Mouse (Mus musculus) hindlimb bud, embryonic 11.5 days (tissue): Measurements from ENCODE around the gene Ereg.

Experiments used
- DNase-seq: peaks from one replicate; pipeline ENCODE4 v3.0.0-alpha.2; 2012; ENCODE audit warnings: low read depth, low spot score; ENCODE audit errors: extremely low spot score

Ereg gene

DNA sequence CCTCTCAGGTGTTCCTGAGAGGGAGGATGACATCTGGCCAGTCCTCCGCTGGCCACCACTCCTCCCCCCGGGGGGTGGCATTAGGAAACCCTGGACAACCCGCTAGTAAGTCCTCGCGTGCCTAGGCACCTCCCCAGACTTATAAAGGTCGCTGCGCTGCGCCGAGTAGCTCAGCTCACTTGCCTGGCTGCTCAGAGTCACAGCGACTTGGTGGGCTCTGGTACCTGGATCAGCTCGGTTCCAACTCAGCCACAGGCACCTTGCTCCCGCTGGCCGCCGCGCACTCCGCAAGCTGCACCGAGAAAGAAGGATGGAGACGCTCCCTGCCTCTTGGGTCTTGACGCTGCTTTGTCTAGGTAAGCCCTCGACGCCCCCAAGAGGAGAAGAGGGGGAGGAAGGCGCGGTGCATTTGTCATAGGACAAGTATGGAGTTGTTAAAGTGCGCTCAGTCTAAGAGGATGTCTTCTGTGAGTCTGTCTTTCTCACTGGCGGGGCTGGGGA is at the start of gene Ereg:
Gene Ereg (plus strand): TSS at position 173 of the 501 bp plus-strand sequence.
- no peak for DNase-seq

DNA sequence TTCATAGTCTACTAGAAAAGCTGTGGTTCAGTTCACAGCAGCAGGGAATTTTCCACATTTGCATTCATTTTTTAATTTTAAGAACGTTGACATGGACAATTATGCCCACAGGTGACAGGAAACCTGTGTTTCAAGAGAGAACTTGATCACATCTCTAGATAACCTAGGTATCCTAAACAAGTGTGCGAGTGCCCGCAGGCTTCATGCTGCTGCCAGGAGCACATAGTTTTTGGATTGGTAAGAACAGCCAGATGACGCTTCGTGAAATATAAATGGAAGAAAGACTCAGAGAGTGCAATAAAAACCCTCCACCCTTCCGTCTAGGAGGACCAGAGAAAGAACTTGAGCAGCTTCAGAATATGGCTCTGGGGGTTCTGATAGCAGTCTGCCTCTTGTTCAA is 47.3 kb upstream of the Ereg start, which contains the start of gene Epgn:
Gene Epgn (plus strand): TSS at position 301 of the 400 bp plus-strand sequence.
- no peak for DNase-seq

DNA sequence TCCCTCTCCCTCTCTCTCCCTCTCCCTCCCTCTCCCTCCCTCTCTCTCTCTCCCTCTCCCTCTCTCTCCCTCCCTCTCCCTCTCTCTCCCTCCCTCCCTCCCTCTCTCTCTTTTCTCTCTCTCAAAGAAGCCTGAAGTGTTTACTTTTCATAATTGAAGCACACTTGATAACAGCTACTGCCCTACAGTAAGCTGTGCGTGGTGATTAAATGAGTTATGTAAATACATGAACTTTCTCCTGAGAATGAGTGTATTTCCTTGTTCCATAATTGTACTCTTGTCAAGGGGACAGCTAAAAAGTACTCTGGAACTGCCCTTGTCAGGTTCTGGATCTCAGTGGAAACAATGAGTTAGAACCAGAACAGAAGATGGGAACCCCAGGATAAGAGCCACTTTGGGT is 46.6 kb upstream of the Ereg start:
- no peak for DNase-seq

DNA sequence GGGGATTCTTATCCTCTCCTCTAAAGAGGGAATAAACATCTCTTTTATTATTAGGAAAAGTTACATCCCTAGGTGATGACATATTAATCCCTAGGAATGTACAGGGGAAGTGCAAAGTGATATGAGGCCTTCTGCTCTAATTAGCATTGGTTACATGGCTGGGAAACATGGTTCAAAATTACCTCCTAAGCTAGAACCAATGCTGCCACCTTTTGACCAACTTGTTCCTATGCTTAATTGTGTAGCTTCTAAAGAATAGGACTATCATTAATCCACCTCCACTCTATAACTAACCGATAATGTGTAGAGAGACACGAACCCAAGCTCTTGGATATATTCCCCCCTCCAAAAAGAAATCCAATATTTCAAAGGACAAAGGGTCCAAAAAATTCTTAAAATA is 43.8 kb upstream of the Ereg start:
- no peak for DNase-seq

DNA sequence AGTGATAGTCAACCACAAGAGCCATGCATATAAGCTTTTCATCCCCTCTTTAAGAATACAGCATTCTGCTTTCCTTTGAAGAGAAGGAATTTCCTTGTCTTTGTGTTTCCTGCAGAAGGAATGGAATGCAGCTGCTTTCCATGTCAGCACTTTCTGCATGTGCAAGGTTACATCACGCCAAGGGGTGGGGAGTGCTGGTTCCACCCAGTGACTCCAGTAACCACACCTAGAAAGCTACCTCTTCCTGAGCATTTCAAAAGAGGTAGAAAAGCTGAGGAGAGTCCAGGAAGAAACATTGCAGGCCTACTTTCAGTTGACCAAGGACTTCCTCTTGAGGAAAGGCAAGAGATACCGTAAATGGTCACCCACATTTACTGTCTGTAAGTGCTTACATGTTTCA is 39.1 kb upstream of the Ereg start:
- DNase-seq = no peak

DNA sequence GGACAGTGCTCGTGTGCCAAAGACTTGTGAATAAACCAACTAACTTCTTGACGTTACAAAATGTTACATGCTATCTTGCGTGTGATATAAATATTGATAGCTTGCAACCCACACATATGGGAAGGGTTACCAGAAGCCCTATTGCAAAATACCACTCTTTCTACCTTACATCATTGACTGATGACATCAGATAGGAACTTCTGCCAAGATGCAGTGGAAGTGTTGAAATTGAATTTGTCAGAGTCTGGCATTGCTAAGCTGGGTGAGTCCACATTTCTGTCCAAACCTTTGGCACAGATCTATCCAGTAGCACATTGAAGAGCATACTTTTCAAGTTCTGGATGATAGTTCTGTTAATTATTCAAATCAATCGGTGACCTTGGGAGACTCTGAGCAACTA is 37.8 kb upstream of the Ereg start:
- no peak for DNase-seq

DNA sequence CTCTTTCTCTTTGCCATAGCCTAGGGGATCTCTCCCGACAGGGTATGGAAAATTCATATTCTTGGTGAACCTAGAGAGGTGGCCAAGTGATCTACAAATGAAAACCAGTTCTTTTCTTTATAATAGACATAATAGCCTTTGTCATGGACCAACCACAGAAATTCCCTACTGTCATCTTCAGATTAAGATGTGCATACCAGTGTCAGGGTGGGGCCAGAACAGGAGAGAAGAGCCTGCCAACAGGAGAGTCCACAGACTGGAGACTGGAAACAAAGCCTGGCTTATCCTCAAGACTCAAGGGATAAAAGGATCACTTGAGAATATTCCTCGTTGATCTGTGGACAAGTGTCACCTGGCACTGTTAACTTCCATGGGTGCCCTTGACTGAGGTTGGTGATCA is 36.7 kb upstream of the Ereg start:
- DNase-seq = no peak

DNA sequence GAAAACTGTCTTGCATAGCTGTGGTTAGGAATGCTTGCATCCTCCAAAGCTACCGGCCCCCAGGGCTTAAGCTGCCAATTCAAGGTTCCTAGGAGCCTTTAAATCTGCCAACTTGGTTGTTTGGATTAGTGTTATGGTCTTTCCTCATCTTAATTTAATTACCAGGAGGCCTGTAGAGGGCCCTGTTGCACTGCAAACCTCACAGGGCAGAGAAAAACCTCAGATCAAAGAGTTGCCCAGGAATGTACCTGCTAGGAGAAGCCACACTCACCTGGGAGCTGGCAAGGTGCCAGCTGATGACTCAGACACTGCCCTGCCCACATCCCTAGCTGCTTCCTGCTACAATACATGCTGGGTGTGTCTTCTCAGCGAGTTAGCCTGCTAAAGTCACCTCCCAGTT is 35.9 kb upstream of the Ereg start:
- no peak for DNase-seq

DNA sequence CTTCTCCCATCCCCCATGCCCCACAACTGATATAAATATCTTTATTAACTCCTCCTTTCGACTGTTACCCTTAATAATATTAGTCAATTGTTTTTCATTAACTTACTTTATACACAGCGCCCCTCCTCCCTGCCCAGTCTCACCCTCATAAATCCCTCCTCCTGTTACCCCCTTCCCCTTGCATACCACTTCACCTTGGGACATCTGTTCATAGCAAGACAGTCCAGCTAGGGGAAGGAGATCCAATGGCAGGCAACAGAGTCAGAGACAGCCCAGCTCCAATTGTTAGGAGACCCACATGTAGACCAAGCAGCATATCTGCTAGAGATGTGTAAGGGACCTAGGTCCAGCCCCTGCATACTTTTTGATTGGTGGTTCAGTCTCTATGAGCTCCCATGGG is 35.5 kb upstream of the Ereg start:
- no peak for DNase-seq

DNA sequence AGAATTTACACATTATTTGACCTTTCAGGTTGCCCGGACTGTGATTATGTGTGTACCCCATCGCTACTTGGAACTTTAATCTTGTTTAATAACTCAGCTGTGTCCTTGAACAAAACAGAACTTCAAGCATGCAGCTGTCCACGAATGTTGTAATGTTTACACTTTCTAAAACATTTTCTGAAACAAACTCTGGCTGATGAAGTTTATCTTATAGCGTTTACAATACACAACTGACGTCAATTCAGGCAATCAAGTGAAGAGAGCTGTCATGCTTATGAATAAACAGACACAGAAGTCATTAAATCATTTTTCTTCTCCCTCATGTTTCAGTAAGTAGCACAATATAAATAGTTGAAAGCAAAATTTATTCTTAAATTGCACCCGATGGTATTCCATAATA is 26.4 kb upstream of the Ereg start:
- DNase-seq = no peak

DNA sequence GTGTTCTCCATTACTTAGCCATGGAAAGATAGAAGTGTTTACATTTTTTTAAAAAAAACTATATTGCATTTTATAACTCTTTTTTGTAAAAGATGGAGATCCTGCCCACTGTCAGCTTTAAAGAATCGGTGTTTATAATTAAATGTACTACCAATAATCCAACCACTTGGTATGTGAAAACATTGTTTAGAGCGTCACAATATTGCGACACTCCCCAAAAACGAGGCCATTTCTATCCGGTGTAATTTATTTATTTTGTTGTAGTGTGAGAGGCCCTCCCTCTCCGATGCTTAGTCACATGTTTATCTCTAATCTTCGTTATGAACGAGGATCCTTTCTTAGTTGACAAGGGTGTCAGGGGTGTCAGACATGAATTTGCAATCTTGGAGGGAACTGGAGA is 26.0 kb upstream of the Ereg start:
- DNase-seq = no peak

DNA sequence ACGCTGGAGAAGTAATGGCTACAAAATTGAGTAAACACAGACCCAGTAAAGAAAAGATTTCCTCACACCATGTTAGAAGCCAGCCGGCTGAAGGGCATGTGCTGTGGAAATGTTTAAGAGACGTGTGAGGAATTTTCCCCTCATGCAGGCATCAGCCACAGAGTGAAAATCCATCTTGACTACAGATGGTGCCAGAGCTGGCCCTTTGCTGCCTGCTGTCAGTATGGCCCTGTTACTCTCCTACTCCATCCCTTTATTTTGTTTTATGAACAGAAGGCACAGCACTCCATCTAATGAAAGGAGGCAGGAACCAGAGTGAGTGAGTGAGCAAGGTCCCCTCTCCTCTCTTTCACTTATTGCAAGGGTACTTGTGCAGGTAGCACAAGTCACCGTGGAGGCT is 2.1 kb upstream of the Ereg start:
- DNase-seq = no peak

DNA sequence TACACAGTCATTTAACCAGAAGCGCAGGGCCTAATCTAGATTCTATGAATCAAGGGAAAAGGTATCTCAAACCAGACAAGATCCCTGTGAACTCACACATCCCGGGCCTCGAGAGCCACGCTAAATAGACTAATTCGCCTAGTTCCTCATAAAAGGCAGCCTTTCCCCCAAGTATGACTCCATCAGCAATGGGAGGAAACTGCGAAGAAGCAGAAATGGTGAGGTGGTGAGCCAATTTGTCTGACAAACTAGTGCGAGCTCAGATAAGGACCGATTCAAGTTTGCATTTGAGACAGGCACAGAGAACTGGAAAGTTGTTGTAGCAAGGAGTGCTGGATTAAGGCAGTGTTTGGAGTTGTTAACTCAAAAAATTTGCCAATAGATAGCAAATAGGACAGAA is 796 bp upstream of the Ereg start:
- no peak for DNase-seq

DNA sequence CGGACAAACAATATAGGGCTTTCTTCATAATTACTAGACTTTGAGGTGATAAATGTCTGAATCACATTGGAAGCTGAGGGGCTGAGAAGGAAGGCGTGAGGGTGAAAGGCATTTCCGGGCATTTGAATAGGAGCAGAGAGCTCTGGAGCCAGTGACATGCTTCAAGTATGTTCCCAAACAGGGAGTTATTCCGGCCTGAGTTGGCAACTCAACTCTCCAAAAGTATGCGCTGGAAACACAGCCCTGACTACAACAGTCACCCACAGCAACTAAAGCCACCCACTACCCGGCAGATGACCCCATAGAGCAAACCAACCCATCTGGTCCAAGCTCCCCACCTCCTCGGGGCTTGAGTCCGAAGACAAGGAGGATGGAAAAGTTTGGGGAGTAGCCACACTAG is 396 bp upstream of the Ereg start:
- DNase-seq = no peak

DNA sequence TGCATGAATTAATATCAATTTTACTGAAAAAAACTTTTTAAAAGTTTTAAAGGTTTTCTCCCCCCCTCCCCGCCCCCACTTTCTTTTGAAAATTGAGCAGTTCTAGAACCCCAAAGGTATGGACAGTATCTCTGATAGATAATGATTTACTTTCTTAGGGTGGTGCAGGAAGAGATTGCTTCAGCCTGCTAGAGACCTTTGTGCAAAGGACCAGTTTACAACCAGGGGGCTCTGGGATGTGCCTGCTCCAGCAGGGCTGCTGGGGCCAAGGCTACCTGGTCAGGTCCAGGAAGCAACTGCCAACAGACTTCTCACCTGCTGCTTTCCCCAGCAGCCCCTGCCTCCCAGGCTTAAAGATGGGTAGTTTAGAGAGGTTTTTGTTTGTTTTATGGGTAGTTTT is 599 bp downstream of the Ereg start:
- DNase-seq = no peak

DNA sequence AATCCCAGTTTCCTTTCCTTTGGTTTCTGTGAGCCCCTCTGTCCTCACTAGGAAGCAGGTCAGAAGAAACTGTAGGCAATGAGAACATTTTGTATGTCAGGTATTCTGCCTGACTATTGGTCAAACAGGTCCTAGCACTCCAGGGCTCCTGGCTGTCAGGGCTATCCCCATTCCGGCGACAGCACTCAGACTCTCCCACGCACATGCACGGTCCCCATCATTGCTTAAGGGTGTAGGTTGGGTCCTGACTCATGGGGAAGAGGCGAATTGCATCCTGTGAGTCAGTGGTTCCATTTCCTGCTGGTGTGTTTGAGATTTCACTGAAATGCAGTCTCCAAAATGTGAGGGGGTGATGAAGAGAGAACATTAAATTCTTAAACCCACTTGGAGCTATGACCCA is 8.6 kb downstream of the Ereg start:
- DNase-seq = no peak

DNA sequence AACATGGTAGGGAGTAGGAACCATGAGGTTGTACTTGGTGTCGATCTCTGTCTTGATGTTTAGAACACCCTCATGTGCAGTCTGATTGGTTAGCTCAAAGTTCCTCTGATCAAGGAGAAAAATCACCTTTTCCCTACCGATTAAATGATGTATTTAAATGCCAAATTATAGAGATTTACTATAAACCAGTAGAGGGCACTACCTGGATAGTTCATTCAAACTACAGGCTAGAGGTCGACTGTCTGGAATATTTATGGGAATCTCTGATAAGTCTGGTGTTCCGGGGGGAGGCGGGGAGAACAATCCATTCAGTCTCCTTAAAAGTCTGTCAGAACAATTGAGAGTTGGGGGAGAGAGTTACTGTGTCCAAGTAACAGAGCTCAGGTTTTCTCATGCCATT is 10.9 kb downstream of the Ereg start:
- DNase-seq = no peak

DNA sequence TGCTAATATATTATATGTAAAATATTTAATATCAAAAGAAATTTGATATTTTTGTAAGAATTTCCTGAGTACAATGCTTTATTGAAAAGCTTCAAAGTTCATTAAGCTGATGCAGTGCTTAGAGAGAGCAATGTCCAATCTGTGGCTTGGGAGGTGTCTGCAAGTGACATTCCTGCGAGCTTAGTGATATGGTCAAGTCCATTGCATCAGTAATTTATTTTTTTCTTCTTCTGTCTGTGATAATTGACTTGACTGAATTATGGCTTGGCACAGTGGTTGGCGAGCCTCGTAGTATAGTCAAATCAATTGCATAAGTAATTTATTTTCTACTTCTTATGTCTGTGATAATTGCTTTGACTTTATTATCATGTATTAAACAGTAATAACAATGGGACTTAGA is 15.9 kb downstream of the Ereg start:
- no peak for DNase-seq

DNA sequence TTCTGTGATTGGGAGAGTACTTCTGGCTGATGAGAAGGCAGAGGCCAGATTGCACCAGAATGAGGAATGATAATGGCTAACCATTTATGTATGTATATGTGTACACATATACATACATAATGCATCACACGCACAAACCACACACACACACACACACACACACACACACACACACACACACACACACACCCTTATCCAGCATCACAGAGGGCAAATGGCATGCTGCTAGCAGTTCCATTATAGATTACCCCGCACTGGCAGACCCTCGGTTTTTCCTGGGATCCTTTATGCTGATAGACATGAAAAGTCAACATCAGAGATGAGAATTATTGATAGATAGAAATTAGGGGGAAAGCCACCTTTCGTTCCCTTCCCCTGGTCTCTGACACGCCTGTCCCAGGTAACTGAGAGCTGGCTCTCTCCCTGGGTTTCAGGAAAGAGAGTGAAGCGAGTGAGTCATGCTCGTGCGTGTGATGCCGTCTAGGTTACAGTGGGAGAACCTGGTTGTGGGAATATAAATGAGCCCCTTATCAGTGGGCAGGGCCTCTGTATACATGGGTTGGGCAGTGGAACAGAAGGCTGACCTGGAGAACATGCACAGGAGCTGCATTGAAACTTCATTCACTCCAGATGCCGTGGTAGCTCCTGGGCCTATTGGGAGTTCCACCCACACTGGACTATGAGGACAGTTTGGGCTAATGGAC is 23.6 kb downstream of the Ereg start:
- DNase-seq = no peak

DNA sequence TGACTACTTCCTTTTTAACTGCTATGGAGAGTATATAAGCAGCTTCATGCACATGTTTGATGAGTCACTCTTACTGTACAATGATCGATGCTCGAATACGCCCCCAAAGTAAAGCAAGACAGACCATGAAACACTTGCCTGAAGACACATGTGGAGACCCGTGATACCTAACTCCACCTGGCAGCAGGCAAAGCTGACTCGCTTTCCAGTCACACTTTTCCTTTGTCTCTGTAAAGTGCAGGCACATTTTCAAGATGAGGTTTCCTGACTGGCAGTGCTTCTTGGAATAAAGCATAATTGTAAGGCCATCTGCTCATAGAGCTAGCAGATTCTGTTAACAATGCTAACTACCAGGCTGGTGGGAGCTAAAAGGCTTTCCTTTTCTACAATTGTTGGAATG is 27.3 kb downstream of the Ereg start:
- DNase-seq = no peak

DNA sequence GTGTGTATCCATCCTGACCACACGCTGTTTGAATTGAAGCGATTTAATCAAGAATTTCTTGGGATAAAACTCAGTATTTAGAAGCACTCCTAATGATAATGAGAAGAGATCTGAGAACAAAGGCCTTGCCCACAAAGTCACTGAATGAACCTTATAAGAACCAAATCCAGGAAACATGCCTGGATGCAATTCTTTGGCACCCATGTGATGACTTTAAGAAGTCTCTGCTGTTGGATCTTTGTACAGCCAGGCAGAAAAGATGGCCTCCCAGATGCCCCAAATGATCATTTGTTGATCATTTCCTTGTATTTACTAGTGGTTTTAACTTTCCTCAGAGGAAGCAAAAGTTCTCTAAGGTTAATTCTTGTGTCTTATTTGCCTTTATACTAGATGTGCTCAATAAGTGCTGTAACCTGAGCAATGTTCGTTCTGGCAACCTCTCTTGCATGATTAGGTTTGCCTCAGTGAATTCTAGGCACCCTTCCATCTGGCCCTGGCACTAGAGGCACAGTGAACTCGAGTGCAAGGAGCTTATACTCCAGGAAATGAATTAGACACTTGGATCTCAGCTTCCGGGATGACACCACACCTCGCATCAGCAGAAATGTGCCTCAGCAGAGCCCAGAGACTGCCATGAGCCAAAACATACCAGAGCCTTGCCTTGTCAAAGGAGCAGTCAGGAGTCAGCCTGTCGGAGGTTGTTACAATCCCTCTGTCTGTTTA is 29.7 kb downstream of the Ereg start:
- no peak for DNase-seq

DNA sequence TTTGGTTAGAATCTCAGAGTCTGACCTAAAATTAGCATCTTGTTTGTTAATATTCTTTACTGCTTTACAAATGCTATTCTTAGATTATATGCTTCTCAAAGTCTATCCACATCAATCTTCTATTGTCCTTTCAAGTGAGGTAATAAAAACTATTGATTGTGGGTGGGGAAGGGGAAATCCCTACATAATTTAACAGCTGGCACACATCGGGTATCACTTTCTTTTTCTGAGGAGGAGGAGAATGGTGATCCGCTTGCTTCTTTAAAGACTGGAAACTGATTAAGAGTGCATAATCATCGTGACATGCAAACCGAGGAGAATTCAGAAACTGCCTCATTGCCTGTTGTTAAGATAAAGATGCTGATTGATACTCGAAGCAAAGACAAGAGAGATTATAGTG is 31.8 kb downstream of the Ereg start:
- DNase-seq = no peak
